Mouse (Mus musculus): ENCODE measurements around the gene Trmt5. TPM values are rescaled to one million over a fixed set of nuclear protein-coding genes. Genes with fewer than 3 reads are reported as not detected.
A peak's percentile ranks its signal among the peaks of the same experiment; 100 is the strongest.

The Trmt5 gene
- total and polyA plus RNA-seq, 3 experiments, result 21.9 to 51.3 (median 40.5) TPM

DNA sequence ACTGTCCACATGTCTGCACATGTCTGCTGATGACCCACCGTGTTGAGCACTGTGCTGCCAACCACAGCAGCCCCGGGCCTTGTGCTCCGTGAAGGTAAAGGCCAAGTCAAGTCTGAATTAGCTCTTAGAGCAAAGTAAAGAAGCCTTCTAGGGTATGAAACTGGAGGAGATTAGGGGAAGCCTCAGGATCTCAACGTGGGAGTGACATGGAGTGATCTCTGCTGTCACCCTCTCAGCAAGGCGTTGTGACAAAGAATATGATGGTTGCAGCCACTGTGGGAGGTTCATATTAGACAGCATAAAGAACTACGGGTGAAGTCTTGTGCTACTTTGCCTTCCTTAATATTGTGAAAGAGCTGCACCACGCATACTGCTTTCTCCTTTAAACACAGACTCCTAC is 43.7 kb upstream of the Trmt5 start:
- peaks cover 0 to 18% of the 10 kb centered on the region in 2 experiments for H3K36me3 ChIP-seq (replicated peaks in 1 of 2; ENCODE audit: control insufficient read depth in 1 of 2, insufficient read depth in 1 of 2, low read length in 1 of 2)
- no peaks in the 10 kb centered on the region for H3K79me2 ChIP-seq (replicated peaks; ENCODE audit: control insufficient read depth, extremely low read depth, insufficient read depth, poor library complexity, severe bottlenecking)
- H3K4me2 ChIP-seq (ENCODE audit: insufficient read depth, low read depth, poor library complexity, severe bottlenecking), result no peak overlapping the region
- H3K4me3 ChIP-seq (replicated peaks in 1 of 3; ENCODE audit: low read depth in 2 of 3, low read length in 2 of 3, poor library complexity in 1 of 3), result no peak overlapping the region
- no peak overlapping the region for H3K9ac ChIP-seq (ENCODE audit: insufficient read depth, low read depth)
- peaks cover 19 to 45% of the 10 kb centered on the region in 2 experiments for H3K4me1 ChIP-seq (ENCODE audit: control insufficient read depth in 1 of 2, insufficient read depth in 2 of 2)
- dilution Hi-C loops (cut with MboI; ENCODE audit: extremely low pct_ligation_motif_present, extremely low pct_unique_long_range_greater_than_20kb, low sequenced_read_pairs), result no loop called here
- TF ChIP-seq POLR2A (IDR thresholded peaks at IDR 0.05; ENCODE audit: low read depth, low read length), result no peak
- no peak for TF ChIP-seq ZMIZ1 (IDR thresholded peaks at IDR 0.05; ENCODE audit: low read depth, low read length)
- TF ChIP-seq RCOR1 (conservative IDR thresholded peaks at IDR 0.05; ENCODE audit: low read depth, low read length), result no peak
- peak; percentile 23; the same call in 1 of the 2 replicates for TF ChIP-seq BHLHE40 (IDR thresholded peaks at IDR 0.05; ENCODE audit: low read depth, low read length)
- H3K27me3 ChIP-seq (replicated peaks), result no peaks in the 10 kb centered on the region
- no peak for DNase-seq (ENCODE audit: extremely low read depth)
- in situ Hi-C loops (cut with MboI; ENCODE audit: low pct_ligation_motif_present, low pct_unique_long_range_greater_than_20kb, low sequenced_read_pairs), result no loop called here
- peak overlapping the region; percentile 18; the same call in 1 of the 2 replicates for H3K27ac ChIP-seq (ENCODE audit: insufficient read depth, low read depth)
- H3K9me3 ChIP-seq (replicated peaks; ENCODE audit: low read length), result no peaks in the 10 kb centered on the region

DNA sequence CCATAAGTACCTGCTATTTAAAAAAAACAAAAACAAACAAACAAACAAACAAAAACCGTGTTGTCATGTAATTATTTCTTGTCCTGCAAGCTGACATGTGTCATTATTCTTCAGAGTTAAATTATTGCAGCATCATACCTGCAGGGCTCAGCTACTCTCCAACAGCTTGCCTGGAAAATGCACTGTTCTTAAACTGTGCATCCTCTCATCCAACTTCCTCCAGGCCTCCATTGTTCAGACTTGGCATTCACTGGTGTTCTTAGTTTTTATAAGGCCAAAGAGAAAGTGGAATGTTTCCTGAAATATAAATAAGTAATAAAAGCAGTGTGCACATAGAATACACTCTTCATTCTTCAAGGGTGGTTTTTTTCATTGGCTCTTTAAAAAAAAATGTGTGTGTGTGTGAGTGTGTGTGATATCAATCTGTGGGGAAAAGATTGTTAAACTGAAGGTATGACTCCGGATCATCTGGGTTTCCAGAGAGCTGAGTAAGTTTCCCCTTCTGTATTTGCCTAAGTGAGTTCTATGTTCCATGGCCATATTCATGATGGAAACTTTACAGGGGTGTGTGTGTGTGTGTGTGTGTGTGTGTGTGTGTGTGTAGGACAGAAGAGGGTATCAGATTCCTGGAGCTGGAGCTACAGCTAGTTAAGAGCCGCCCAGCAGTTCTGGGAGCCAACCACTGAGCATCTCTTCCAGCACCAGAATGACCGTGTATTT is 42.1 kb upstream of the Trmt5 start:
- H3K4me3 ChIP-seq (replicated peaks in 1 of 3; ENCODE audit: low read depth in 2 of 3, low read length in 2 of 3, poor library complexity in 1 of 3), result no peak overlapping the region
- H3K36me3 ChIP-seq (replicated peaks in 1 of 2; ENCODE audit: control insufficient read depth in 1 of 2, insufficient read depth in 1 of 2, low read length in 1 of 2), result peaks cover 0 to 11% of the 10 kb centered on the region in 2 experiments
- in situ Hi-C loops (cut with MboI; ENCODE audit: low pct_ligation_motif_present, low pct_unique_long_range_greater_than_20kb, low sequenced_read_pairs) (no loop called here), dilution Hi-C loops (cut with MboI; ENCODE audit: extremely low pct_ligation_motif_present, extremely low pct_unique_long_range_greater_than_20kb, low sequenced_read_pairs) (no loop called here)
- no peak overlapping the region for H3K4me2 ChIP-seq (ENCODE audit: insufficient read depth, low read depth, poor library complexity, severe bottlenecking)
- peaks cover 22 to 62% of the 10 kb centered on the region in 2 experiments for H3K4me1 ChIP-seq (ENCODE audit: control insufficient read depth in 1 of 2, insufficient read depth in 2 of 2)
- no peak overlapping the region for H3K9ac ChIP-seq (ENCODE audit: insufficient read depth, low read depth)
- H3K9me3 ChIP-seq (replicated peaks; ENCODE audit: low read length), result no peaks in the 10 kb centered on the region
- DNase-seq (ENCODE audit: extremely low read depth), result peak; percentile 59
- H3K79me2 ChIP-seq (replicated peaks; ENCODE audit: control insufficient read depth, extremely low read depth, insufficient read depth, poor library complexity, severe bottlenecking), result no peaks in the 10 kb centered on the region
- H3K27ac ChIP-seq (ENCODE audit: insufficient read depth, low read depth), result no peak overlapping the region
- H3K27me3 ChIP-seq (replicated peaks), result no peaks in the 10 kb centered on the region
- TF ChIP-seq GABPA (IDR thresholded peaks at IDR 0.05; ENCODE audit: insufficient replicate concordance, low read depth, low read length) (no peak), POLR2A (IDR thresholded peaks at IDR 0.05; ENCODE audit: low read depth, low read length) (no peak), UBTF (IDR thresholded peaks at IDR 0.05; ENCODE audit: low read depth, low read length) (no peak), SIN3A (IDR thresholded peaks at IDR 0.05; ENCODE audit: low read length) (no peak), CTCF (conservative IDR thresholded peaks at IDR 0.05 in 1 of 2, IDR thresholded peaks at IDR 0.05 in 1 of 2; ENCODE audit: low read depth in 2 of 2, low read length in 2 of 2) (no peak), MXI1 (IDR thresholded peaks at IDR 0.05; ENCODE audit: low read depth, low read length) (no peak), E2F4 (IDR thresholded peaks at IDR 0.05; ENCODE audit: insufficient replicate concordance, low read depth, low read length) (no peak), MYC (IDR thresholded peaks at IDR 0.05; ENCODE audit: low read depth, low read length) (no peak), RAD21 (IDR thresholded peaks at IDR 0.05; ENCODE audit: low read depth, low read length) (no peak), MEF2A (IDR thresholded peaks at IDR 0.05; ENCODE audit: borderline replicate concordance, low read depth, low read length) (peak; percentile 71; the same call in 1 of the 2 replicates), CHD2 (IDR thresholded peaks at IDR 0.05; ENCODE audit: low read length) (no peak), POLR2AphosphoS2 (IDR thresholded peaks at IDR 0.05; ENCODE audit: low read depth, low read length) (no peak), ZKSCAN1 (IDR thresholded peaks at IDR 0.05; ENCODE audit: borderline replicate concordance, low read depth, low read length) (no peak), EP300 (IDR thresholded peaks at IDR 0.05; ENCODE audit: low read length) (peak; percentile 82), TCF12 (IDR thresholded peaks at IDR 0.05; ENCODE audit: low read depth, low read length) (peak; percentile 42; the same call in 1 of the 2 replicates), JUN (IDR thresholded peaks at IDR 0.05; ENCODE audit: insufficient read depth, low read depth, low read length) (peak; percentile 22; the same call in 1 of the 2 replicates), RCOR1 (conservative IDR thresholded peaks at IDR 0.05; ENCODE audit: low read depth, low read length) (no peak), TBP (conservative IDR thresholded peaks at IDR 0.05; ENCODE audit: low read depth, low read length) (no peak), MAFK (IDR thresholded peaks at IDR 0.05; ENCODE audit: insufficient replicate concordance, low read length) (no peak), IRF4 (IDR thresholded peaks at IDR 0.05; ENCODE audit: low read depth, low read length) (peak; percentile 71), PAX5 (IDR thresholded peaks at IDR 0.05; ENCODE audit: low read length) (no peak), NELFE (IDR thresholded peaks at IDR 0.05; ENCODE audit: low read depth, low read length) (no peak), ETS1 (conservative IDR thresholded peaks at IDR 0.05; ENCODE audit: low read depth, low read length) (peak; percentile 80), ZNF384 (IDR thresholded peaks at IDR 0.05; ENCODE audit: low read depth, low read length) (peak; percentile 77), USF1 (IDR thresholded peaks at IDR 0.05; ENCODE audit: low read depth, low read length) (no peak), ZC3H11A (IDR thresholded peaks at IDR 0.05; ENCODE audit: low read depth, low read length) (no peak), CHD1 (IDR thresholded peaks at IDR 0.05; ENCODE audit: low read depth, low read length) (no peak), MAX (IDR thresholded peaks at IDR 0.05; ENCODE audit: low read length) (no peak), KAT2A (IDR thresholded peaks at IDR 0.05; ENCODE audit: insufficient replicate concordance, low read length) (no peak), ZMIZ1 (IDR thresholded peaks at IDR 0.05; ENCODE audit: low read depth, low read length) (no peak), ELF1 (IDR thresholded peaks at IDR 0.05; ENCODE audit: low read depth, low read length) (no peak; the same call in 1 of the 2 replicates)
